Mouse (Mus musculus) spleen, adult 2 months (tissue): Measurements from ENCODE around the gene Ryr1.

Source experiments
- CTCF ChIP-seq: fragments of 200-500 bp; IDR thresholded peaks from 2 replicates; pipeline ENCODE4 v1.5.1; 2011; ENCODE audit warnings: mild to moderate bottlenecking, inconsistent platforms; ENCODE audit not compliant: insufficient read depth, insufficient read length, insufficient replicate concordance; ENCODE audit errors: extremely low read depth
- POLR2A ChIP-seq: fragments of 200-500 bp; IDR thresholded peaks from 2 replicates; pipeline ENCODE4 v1.6.1; 2011; ENCODE audit warnings: low read depth, low read length, inconsistent platforms

DNA sequence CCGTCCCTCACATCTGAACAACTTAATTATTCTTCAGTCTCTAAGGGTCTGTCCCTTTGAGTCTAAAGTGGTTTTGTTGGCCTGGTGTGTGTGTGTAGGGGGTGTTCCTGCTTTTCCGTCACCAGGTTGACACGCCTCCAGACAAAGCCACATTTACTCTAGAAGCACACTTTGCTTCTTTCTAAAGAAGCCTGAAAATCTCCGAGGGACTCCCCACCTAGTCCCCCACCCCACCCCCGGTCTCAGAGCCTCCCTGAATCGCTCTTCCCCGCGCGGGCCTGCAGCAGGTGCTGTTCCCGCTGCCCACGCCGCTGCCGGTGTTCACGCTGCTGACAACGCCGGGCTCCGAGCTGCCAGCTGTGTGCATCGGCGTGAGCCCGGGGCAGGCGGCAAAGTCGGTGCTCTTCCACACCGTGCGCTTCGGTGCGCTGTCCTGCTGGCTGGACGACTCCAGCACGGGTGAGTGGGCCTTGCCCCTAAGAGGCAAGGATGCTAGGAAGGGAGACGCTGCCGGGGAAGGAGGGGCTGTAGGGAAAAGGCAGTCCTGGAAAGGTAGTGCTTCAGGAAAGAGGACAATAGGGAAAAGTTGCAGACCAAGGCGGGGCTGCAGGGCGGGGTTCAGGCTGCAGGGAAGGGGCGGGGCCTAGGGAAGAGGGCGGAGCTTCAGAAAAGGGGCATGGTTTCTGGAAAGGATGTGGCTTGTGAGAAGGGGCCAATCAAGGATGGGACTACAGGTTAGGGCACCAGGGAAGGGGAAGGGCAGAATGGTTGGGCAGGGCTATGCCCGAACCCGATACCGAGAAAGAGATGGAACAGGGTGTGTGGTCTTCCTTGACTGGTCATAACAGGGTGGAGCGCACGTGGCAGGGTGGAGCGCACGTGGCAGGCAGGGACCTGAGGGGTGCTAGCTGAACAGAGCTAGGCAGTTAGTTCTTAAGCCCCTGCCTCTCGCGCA lies 124.1 kb downstream of the Ryr1 start:
- TF ChIP-seq POLR2A (no peak), CTCF (no peak)
